ENCODE assay signal across 10 mouse cellular contexts in genomic region chr6:55461141-55461540, GRCm38 (mm10). TPM values are rescaled to one million over a fixed set of nuclear protein-coding genes. Genes with fewer than 3 reads are reported as not detected.
A peak's percentile ranks its signal among the peaks of the same experiment; 100 is the strongest.
DNase-seq lines count a peak whose midpoint lies in the region; ATAC-seq and TF ChIP-seq lines count a peak whose summit lies in the region.
"Had no signal": no experiment of that assay in that cellular context is flagged by ENCODE, and none has a peak within 500 bp of the region (broad histone marks: within the 10 kb centered on the region; RNA-seq: fewer than 3 reads in every experiment).

No protein-coding gene starts in this region.

- no peaks in the 10 kb centered on the region for H3K4me1 ChIP-seq in embryonic facial prominence, embryonic 11.5 days (ENCODE audit: control insufficient read depth, insufficient read depth, low read length)
- H3K4me1 ChIP-seq in embryonic facial prominence, embryonic 10.5 days = peaks cover 9% of the 10 kb centered on the region
- H3K4me1 ChIP-seq in cortical plate, adult 2 months (ENCODE audit: control insufficient read depth, insufficient read depth, low read length) = peaks cover 3% of the 10 kb centered on the region; the same call in 1 of the 2 replicates
- no peaks in the 10 kb centered on the region for H3K4me1 ChIP-seq in small intestine, adult 2 months (ENCODE audit: control insufficient read depth, insufficient read depth, insufficient read length, low read length)
- H3K4me1 ChIP-seq in forebrain, embryonic 11.5 days (replicated peaks; ENCODE audit: control insufficient read depth, insufficient read depth, low read length) = no peaks in the 10 kb centered on the region; the same call in 1 of the 2 replicates
- H3K4me1 ChIP-seq: lung, embryonic 15.5 days had no signal

- no peak for TF ChIP-seq POLR2A in cortical plate, adult 2 months (IDR thresholded peaks at IDR 0.05; ENCODE audit: extremely low read depth, insufficient read depth, low read length)
- no peak for TF ChIP-seq POLR2A in small intestine, adult 2 months (IDR thresholded peaks at IDR 0.05; ENCODE audit: low read depth, low read length)

- H3K36me3 ChIP-seq in embryonic facial prominence, embryonic 11.5 days (replicated peaks; ENCODE audit: control insufficient read depth, insufficient read depth, low read depth, low read length) = no peaks in the 10 kb centered on the region
- H3K36me3 ChIP-seq in embryonic facial prominence, embryonic 10.5 days (replicated peaks) = no peaks in the 10 kb centered on the region
- no peaks in the 10 kb centered on the region for H3K36me3 ChIP-seq in small intestine, adult 2 months (ENCODE audit: control insufficient read depth, insufficient read depth, low read length)
- no peaks in the 10 kb centered on the region for H3K36me3 ChIP-seq in forebrain, embryonic 11.5 days (ENCODE audit: control insufficient read depth, insufficient read depth, low read length)
- H3K36me3 ChIP-seq: lung, embryonic 15.5 days had no signal

- no peaks in the 10 kb centered on the region for H3K9me3 ChIP-seq in embryonic facial prominence, embryonic 11.5 days (replicated peaks; ENCODE audit: control insufficient read depth, low read length)
- no peaks in the 10 kb centered on the region for H3K9me3 ChIP-seq in embryonic facial prominence, embryonic 10.5 days
- no peaks in the 10 kb centered on the region for H3K9me3 ChIP-seq in forebrain, embryonic 11.5 days (ENCODE audit: control insufficient read depth, low read length)
- H3K9me3 ChIP-seq: lung, embryonic 15.5 days had no signal

- no peak for ATAC-seq in embryonic facial prominence, embryonic 11.5 days (replicated peaks; ENCODE audit: insufficient number of reproducible peaks, low FRiP score, low TSS enrichment, low read depth)
- no peak for ATAC-seq in forebrain, embryonic 11.5 days (replicated peaks; ENCODE audit: low FRiP score)

- 62% methylated on average over 5 of the region's 5 CpGs for WGBS in embryonic facial prominence, embryonic 11.5 days
- 73% methylated on average over 5 of the region's 5 CpGs for WGBS in embryonic facial prominence, embryonic 10.5 days
- WGBS in small intestine, adult 2 months = 42% methylated on average over 5 of the region's 5 CpGs
- 67% methylated on average over 5 of the region's 5 CpGs for WGBS in forebrain, embryonic 11.5 days

- DNase-seq in embryonic facial prominence, embryonic 11.5 days (ENCODE audit: low spot score) = peak; percentile 24
- DNase-seq in embryonic facial prominence, embryonic 10.5 days (ENCODE audit: low spot score) = no peak
- peak; percentile 20 to 30 for DNase-seq in lung, adult 18-20 months
- DNase-seq in lung, postnatal 4 days = no peak
- DNase-seq in forebrain, embryonic 11.5 days (ENCODE audit: low spot score) = no peak
- DNase-seq in spleen, adult 12 weeks (ENCODE audit: low spot score) = no peak
- DNase-seq: right cerebral cortex, postnatal 14 days had no signal

- no peak overlapping the region for H3K27ac ChIP-seq in embryonic facial prominence, embryonic 11.5 days (replicated peaks; ENCODE audit: low read depth, low read length)
- no peak overlapping the region for H3K27ac ChIP-seq in embryonic facial prominence, embryonic 10.5 days (replicated peaks)
- H3K27ac ChIP-seq in cortical plate, adult 2 months (ENCODE audit: insufficient read depth, low read length) = no peak overlapping the region
- H3K27ac ChIP-seq in small intestine, adult 2 months (ENCODE audit: insufficient read depth, low read depth, low read length) = no peak overlapping the region
- no peak overlapping the region for H3K27ac ChIP-seq in forebrain, embryonic 11.5 days (ENCODE audit: low read depth, low read length)
- H3K27ac ChIP-seq: lung, embryonic 15.5 days had no signal

- no peak overlapping the region for H3K4me2 ChIP-seq in embryonic facial prominence, embryonic 11.5 days (ENCODE audit: low read depth, low read length)
- H3K4me2 ChIP-seq in forebrain, embryonic 11.5 days (ENCODE audit: low read depth, low read length, severe bottlenecking) = no peak overlapping the region
- H3K4me2 ChIP-seq: lung, embryonic 15.5 days had no signal

- no peaks in the 10 kb centered on the region for H3K27me3 ChIP-seq in embryonic facial prominence, embryonic 11.5 days (ENCODE audit: control insufficient read depth, insufficient read depth, low read length)
- peaks cover 9% of the 10 kb centered on the region for H3K27me3 ChIP-seq in embryonic facial prominence, embryonic 10.5 days (replicated peaks; ENCODE audit: low read depth, poor library complexity, severe bottlenecking)
- no peaks in the 10 kb centered on the region for H3K27me3 ChIP-seq in small intestine, adult 2 months (ENCODE audit: control insufficient read depth, insufficient read depth, low read length)
- H3K27me3 ChIP-seq in forebrain, embryonic 11.5 days (ENCODE audit: control insufficient read depth, insufficient read depth, low read length) = no peaks in the 10 kb centered on the region
- H3K27me3 ChIP-seq: lung, embryonic 15.5 days had no signal

- no peak overlapping the region for H3K4me3 ChIP-seq in embryonic facial prominence, embryonic 11.5 days (ENCODE audit: low read depth, low read length)
- no peak overlapping the region for H3K4me3 ChIP-seq in embryonic facial prominence, embryonic 10.5 days
- H3K4me3 ChIP-seq in cortical plate, adult 2 months (ENCODE audit: insufficient read depth, low read length) = no peak overlapping the region
- H3K4me3 ChIP-seq in small intestine, adult 2 months (ENCODE audit: low read depth, low read length) = no peak overlapping the region
- H3K4me3 ChIP-seq in forebrain, embryonic 11.5 days (ENCODE audit: low read depth, low read length) = no peak overlapping the region
- H3K4me3 ChIP-seq: lung, embryonic 15.5 days had no signal

- H3K9ac ChIP-seq in embryonic facial prominence, embryonic 11.5 days (replicated peaks; ENCODE audit: low read length) = no peak overlapping the region
- no peak overlapping the region for H3K9ac ChIP-seq in forebrain, embryonic 11.5 days (ENCODE audit: low read length)
- H3K9ac ChIP-seq: lung, embryonic 15.5 days had no signal

- peak; percentile 63; the same call in 1 of the 2 replicates for TF ChIP-seq CTCF in cortical plate, adult 2 months (IDR thresholded peaks at IDR 0.05; ENCODE audit: extremely low read depth, insufficient read depth, low read length)
- peak; percentile 49; the same call in 1 of the 2 replicates for TF ChIP-seq CTCF in small intestine, adult 2 months (IDR thresholded peaks at IDR 0.05; ENCODE audit: extremely low read depth, insufficient read length, insufficient replicate concordance, low read depth, low read length)

RNA-seq across cellular contexts. Expression of gene Adcyap1r1, which starts 9.4 kb away (rescaled TPM):
- 2.5 and 3.7 TPM in 2 replicates for polyA plus RNA-seq in embryonic facial prominence, embryonic 11.5 days (2014; fragmentation: Nextera tagmentation; extraction: Ambion mirVana)
- polyA plus RNA-seq in embryonic facial prominence, embryonic 10.5 days (2016; fragmentation: Nextera tagmentation; extraction: Ambion mirVana) = 4.4 and 9.7 TPM in 2 replicates
- polyA plus RNA-seq in cortical plate, adult 2 months (2012; rRNA removed) = 84.4 and 87.0 TPM in 2 replicates
- polyA plus RNA-seq in small intestine, adult 2 months (2012; rRNA removed) = 1.9 and 3.6 TPM in 2 replicates
- polyA plus RNA-seq in forebrain, embryonic 11.5 days (2014; fragmentation: Nextera tagmentation; extraction: Ambion mirVana) = 7.9 and 8.9 TPM in 2 replicates

Comparison
In these comparisons a context has a peak if more than half of its experiments do, and no peak if none do; other contexts are left out.
1. DNase-seq: peak in embryonic facial prominence, embryonic 11.5 days (single experiment) and lung, adult 18-20 months (2 of 2); none in embryonic facial prominence, embryonic 10.5 days (single experiment), lung, postnatal 4 days (0 of 2), forebrain, embryonic 11.5 days (single experiment) and spleen, adult 12 weeks (single experiment).